Mouse (Mus musculus): ENCODE results near the gene C8b. TPM values are rescaled to one million over a fixed set of nuclear protein-coding genes. Genes with fewer than 3 reads are reported as not detected.

The C8b gene
- polyA plus RNA-seq, 1 experiment from 2014 or later = not detected

DNA sequence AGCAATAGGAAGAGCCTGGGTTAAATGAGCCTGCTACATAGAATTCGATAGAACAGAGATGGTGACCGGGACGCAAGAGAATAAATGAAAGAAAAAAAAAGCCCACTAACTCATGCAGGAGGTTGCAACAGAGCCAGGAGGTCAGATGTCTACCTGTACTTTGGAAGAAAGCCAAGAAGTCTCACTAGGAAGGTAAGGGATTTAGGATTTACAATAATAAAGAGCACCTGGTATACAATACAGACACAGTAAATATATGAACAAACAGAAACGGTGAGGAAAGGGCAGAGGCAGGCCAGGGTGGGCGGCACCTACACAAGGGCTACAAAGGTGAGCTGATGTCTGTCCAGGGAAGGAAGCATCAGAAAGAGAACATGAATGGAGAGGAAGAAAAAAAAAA lies 76.1 kb downstream of the C8b start:
- Histone ChIP-seq H3K9ac (no peak overlapping the region), H3K4me2 (no peak overlapping the region), H3K4me3 (no peak overlapping the region), H3K36me3 (no peaks in the 10 kb centered on the region), H3K9me3 (replicated peaks) (no peaks in the 10 kb centered on the region), H3K27me3 (replicated peaks) (no peaks in the 10 kb centered on the region), H3K27ac (ENCODE audit: poor library complexity, severe bottlenecking) (no peak overlapping the region), H3K4me1 (replicated peaks) (no peaks in the 10 kb centered on the region)
- 84% methylated on average over 5 of the region's 5 CpGs for WGBS
- ATAC-seq (ENCODE audit: insufficient number of reproducible peaks, low FRiP score) = no peak

DNA sequence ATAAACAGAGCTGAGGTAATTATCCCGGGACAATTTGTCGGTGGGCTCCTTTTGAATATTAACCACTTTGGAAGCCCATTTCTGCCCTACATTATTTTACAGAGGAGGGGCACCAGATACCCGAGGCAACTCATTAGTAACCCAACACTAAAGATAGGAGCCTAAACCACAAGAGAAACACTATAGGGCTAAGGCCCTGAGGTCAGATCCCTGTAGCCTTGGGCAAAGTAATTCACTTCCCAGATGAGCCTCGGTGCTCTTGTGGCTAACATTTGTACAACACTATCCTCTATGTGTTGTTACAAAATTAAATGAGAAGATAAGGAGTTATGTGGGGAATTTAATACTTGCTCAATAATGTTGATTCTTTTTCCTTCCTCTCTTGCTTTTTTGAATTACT lies 77.4 kb downstream of the C8b start:
- Histone ChIP-seq H3K9ac (no peak overlapping the region), H3K27me3 (replicated peaks) (no peaks in the 10 kb centered on the region), H3K4me1 (replicated peaks) (no peaks in the 10 kb centered on the region), H3K36me3 (no peaks in the 10 kb centered on the region), H3K4me3 (no peak overlapping the region), H3K27ac (ENCODE audit: poor library complexity, severe bottlenecking) (no peak overlapping the region), H3K4me2 (no peak overlapping the region), H3K9me3 (replicated peaks) (no peaks in the 10 kb centered on the region)
- ATAC-seq (ENCODE audit: insufficient number of reproducible peaks, low FRiP score) = no peak
- 69% methylated on average over 4 of the region's 4 CpGs for WGBS

Other genes starting within 250 kb of the C8b start
- gene Gm17662, start 91.0 kb downstream of the C8b start, polyA plus RNA-seq (2016; fragmentation: Nextera tagmentation; extraction: Ambion mirVana) = not detected in 2 replicates
- 0.08 TPM in 1 of 2 replicates, not detected in the other for gene C8a, start 110.1 kb downstream of the C8b start, polyA plus RNA-seq (2016; fragmentation: Nextera tagmentation; extraction: Ambion mirVana)
- not detected in 2 replicates for gene Fyb2, start 147.1 kb downstream of the C8b start, polyA plus RNA-seq (2016; fragmentation: Nextera tagmentation; extraction: Ambion mirVana)